Mouse (Mus musculus): ENCODE measurements around the gene Myof. TPM values are rescaled to one million over a fixed set of nuclear protein-coding genes. Genes with fewer than 3 reads are reported as not detected.

The Myof gene
- 1.5 and 2.3 TPM in 2 replicates for polyA plus RNA-seq (2015; fragmentation: Nextera tagmentation; extraction: Ambion mirVana)

DNA sequence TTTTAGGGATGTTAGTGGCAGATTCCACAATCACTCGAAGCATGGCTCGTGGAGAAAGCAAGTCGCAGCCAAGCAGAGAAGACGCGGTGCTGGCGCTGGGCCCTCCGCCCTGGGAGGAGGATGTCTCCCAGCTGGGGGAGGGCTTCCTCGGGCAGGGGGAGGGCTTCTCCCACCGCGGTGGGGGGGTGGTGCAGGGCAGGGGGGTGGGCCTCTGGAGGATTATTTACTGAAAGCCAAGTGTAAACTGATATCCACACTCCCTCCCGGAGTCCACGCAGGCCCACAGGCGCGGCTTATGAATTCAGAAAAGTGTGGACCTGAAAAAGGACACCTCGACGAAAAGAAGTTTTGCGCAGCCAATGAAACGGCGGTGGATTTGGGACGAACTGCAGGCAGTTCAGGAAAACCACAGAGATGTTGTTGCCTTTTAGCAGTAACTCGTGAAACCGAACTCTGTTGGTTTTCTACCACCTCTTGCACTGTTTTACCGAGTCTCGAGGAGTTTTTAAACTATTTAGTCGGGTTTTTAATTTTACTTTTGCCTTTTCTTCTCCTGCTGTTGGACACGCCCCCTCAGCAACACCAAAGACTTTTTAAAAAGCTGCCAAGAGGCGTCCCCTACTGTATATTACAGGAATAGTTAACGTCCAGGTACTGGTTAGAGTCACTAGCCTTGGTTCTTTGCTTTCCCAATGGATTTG is at the start of gene Myof:
Myof (minus strand) TSS at position 297 of the 701 bp plus-strand sequence.

DNA sequence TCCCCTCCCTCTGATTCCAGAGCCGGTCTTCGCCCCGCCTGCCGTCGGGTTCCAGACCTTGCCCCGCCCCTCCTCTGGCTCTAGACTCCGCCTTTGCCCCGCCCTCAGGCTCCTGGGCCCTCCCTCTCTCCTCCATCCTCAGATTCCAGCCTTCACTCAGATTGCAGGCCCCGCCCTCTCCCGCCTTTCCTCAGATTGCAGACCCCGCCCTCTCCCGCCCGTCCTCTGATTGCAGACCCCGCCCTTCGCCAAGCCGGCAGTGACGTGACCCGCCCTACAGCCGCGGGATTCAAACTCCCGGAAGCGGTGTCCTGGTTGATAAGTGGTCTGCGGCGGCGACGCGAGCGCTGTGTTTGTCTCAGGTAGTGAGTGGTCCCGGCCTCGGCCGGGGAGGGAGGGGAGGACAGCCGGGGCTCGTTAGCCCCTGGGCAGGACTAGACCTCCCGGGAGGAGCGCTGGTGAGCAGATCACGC is 11.4 kb upstream of the Myof start, which contains the start of gene Cep55:
Cep55 (plus strand) TSS at position 292 of the 473 bp plus-strand sequence.

Other genes with a start within 250 kb of the Myof start
- 2.1 and 2.8 TPM in 2 replicates for gene Cep55, start 11.4 kb upstream of the Myof start, polyA plus RNA-seq (2015; fragmentation: Nextera tagmentation; extraction: Ambion mirVana)
- gene Ffar4, start 53.5 kb upstream of the Myof start, polyA plus RNA-seq (2015; fragmentation: Nextera tagmentation; extraction: Ambion mirVana): 0.43 and 0.53 TPM in 2 replicates
- gene Rbp4, start 81.7 kb upstream of the Myof start, polyA plus RNA-seq (2015; fragmentation: Nextera tagmentation; extraction: Ambion mirVana): 15.1 and 29.3 TPM in 2 replicates
- not detected in 2 replicates for gene Pde6c, start 89.2 kb upstream of the Myof start, polyA plus RNA-seq (2015; fragmentation: Nextera tagmentation; extraction: Ambion mirVana)
- 27.6 and 29.2 TPM in 2 replicates for gene Fra10ac1, start 180.6 kb upstream of the Myof start, polyA plus RNA-seq (2015; fragmentation: Nextera tagmentation; extraction: Ambion mirVana)
- gene Lgi1, start 221.0 kb upstream of the Myof start, polyA plus RNA-seq (2015; fragmentation: Nextera tagmentation; extraction: Ambion mirVana): 25.0 and 26.6 TPM in 2 replicates